34 mouse cellular contexts compared by ENCODE assay signal in the genomic region with DNA sequence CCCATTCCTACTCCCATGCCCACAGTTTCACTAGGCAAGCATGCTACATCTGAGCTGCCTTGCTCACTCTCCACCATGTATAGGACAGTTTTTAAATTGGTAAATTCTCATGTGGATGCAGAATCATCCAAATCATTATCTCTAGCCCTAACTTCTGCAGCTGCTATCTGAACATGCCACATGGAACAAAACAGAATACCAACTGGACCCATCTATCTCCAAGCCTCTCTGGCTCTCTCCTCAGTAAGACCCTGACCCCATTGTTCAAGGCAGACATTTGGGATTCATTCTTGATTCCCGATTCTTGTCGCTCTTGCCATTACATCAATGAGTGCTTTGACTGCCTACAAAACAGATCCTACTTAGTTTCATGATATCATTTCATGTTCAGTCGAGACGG. TPM values are rescaled to one million over a fixed set of nuclear protein-coding genes. Genes with fewer than 3 reads are reported as not detected.
"Had no signal": no experiment of that assay in that cellular context is flagged by ENCODE, and none has a peak within 500 bp of the region (broad histone marks: within the 10 kb centered on the region; RNA-seq: fewer than 3 reads in every experiment).

No protein-coding gene starts in this region.

- ATAC-seq: hindbrain, postnatal 0 days; intestine, embryonic 16.5 days had no signal

- H3K27me3 ChIP-seq: hindbrain, embryonic 15.5 days; kidney, embryonic 15.5 days had no signal

- H3K36me3 ChIP-seq: heart, embryonic 13.5 days; heart, embryonic 15.5 days; hindbrain, embryonic 13.5 days; hindbrain, embryonic 15.5 days; kidney, embryonic 15.5 days; limb, embryonic 10.5 days; limb, embryonic 12.5 days had no signal

- H3K4me3 ChIP-seq: heart, adult 2 months; heart, embryonic 13.5 days; heart, embryonic 15.5 days; hindbrain, embryonic 13.5 days; hindbrain, embryonic 15.5 days; kidney, embryonic 15.5 days; left cerebral cortex, adult 2 months; limb, embryonic 10.5 days; limb, embryonic 12.5 days had no signal

- H3K9ac ChIP-seq: heart, embryonic 13.5 days; heart, embryonic 15.5 days; hindbrain, embryonic 13.5 days; hindbrain, embryonic 15.5 days; kidney, embryonic 15.5 days; limb, embryonic 12.5 days had no signal

- H3K27ac ChIP-seq: heart, adult 2 months; heart, embryonic 13.5 days; heart, embryonic 15.5 days; hindbrain, embryonic 13.5 days; hindbrain, embryonic 15.5 days; hindbrain, postnatal 0 days; kidney, embryonic 15.5 days; kidney, postnatal 0 days; left cerebral cortex, adult 2 months; limb, embryonic 10.5 days; limb, embryonic 12.5 days had no signal

- H3K9me3 ChIP-seq: heart, embryonic 13.5 days; heart, embryonic 15.5 days; hindbrain, embryonic 13.5 days; hindbrain, embryonic 15.5 days; kidney, embryonic 15.5 days; limb, embryonic 10.5 days; limb, embryonic 12.5 days had no signal

- H3K4me1 ChIP-seq: hindbrain, embryonic 13.5 days had no signal

- DNase-seq: gastrocnemius, postnatal 14 days; gastrocnemius, postnatal 36 days; heart, adult 11 months; heart, adult 2 months; heart, postnatal 14 days; heart, postnatal 36 days; kidney, adult 11 months; kidney, adult 2 months; kidney, adult 9 months; kidney, postnatal 14 days; kidney, postnatal 36 days; layer of hippocampus, adult 9-11 months had no signal

- H3K4me2 ChIP-seq: heart, embryonic 11.5 days; heart, embryonic 13.5 days; heart, embryonic 15.5 days; hindbrain, embryonic 13.5 days; hindbrain, embryonic 15.5 days; kidney, embryonic 15.5 days; limb, embryonic 12.5 days had no signal

RNA-seq across cellular contexts. Expression of a gene that starts 2.1 kb away (rescaled TPM):
- total RNA-seq: gastrocnemius, adult 18-20 months; gastrocnemius, postnatal 14 days; gastrocnemius, postnatal 36 days; heart, adult 2 months; heart, postnatal 14 days; heart, postnatal 36 days; hematopoietic stem cell, adult 5-6 weeks; hindbrain, postnatal 0 days; layer of hippocampus, adult 18-20 months; layer of hippocampus, adult 8-10 months; layer of hippocampus, postnatal 14 days; left cerebral cortex, adult 2 months; left cerebral cortex, postnatal 14 days; left cerebral cortex, postnatal 36 days; liver, adult 2 months had no signal
- polyA plus RNA-seq: heart, adult 2 months; hindbrain, postnatal 0 days; intestine, embryonic 14.5 days; kidney, postnatal 0 days; large intestine, adult 2 months; liver, adult 2 months had no signal

RNA-seq across cellular contexts. Expression of a gene that starts 59.8 kb away (rescaled TPM):
- total RNA-seq: gastrocnemius, postnatal 36 days had no signal
- polyA plus RNA-seq: liver, adult 2 months had no signal
